Mouse (Mus musculus): ENCODE results near the gene Synj2. TPM values are rescaled to one million over a fixed set of nuclear protein-coding genes. Genes with fewer than 3 reads are reported as not detected.

The Synj2 gene
- polyA plus RNA-seq, 1 experiment, result 1.8 TPM

DNA sequence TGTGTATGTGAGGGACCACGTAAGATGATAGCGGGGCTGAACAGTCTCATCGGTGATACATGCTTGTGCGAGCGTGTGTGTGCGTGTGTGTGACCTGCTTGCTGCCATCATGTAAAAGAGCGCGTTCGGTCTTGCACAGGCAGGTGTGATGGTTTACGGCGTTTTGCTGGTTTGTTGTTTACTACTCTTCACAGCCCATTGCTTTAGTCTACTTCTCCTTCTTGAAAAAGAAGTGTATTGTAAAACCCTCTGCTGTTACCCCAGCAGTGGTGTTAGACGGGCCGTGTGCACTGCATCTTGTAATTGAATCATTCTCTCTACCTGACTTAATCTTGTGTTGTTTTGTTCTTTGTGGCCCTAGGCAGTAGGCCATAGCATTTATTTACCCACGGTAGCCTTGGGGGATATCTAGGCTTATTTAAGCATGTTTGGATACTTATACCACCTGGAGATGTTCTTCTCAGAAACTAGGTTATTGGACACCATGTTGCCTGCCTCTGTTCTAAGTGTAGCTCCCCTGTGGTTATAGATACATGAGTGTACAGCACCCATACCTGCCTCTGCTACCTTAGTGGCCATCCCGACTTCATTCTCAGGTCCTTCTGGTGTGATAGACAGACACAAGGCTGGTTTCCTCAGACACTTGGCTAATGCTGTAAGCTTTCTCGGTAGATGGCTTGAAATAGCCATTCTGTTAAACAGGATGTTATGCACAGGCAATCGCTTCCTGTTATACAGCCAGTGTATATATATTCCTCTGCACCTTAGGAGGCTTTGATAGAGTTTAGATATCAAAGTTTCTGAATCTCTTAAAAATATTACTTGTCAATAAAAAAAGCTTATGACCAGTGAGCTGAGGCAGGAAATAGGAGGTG, 43.5 kb upstream of the Synj2 start:
- Histone ChIP-seq H3K36me3 (ENCODE audit: control insufficient read depth, insufficient read depth, low read length) (no peaks in the 10 kb centered on the region), H3K4me1 (ENCODE audit: control insufficient read depth, insufficient read depth, low read length) (peaks cover 13% of the 10 kb centered on the region), H3K27ac (ENCODE audit: insufficient read depth, low read depth, low read length) (no peak overlapping the region), H3K4me3 (ENCODE audit: insufficient read depth, low read depth, low read length) (no peak overlapping the region), H3K27me3 (replicated peaks; ENCODE audit: control insufficient read depth, insufficient read depth, low read length) (no peaks in the 10 kb centered on the region)
- TF ChIP-seq POLR2A (IDR thresholded peaks at IDR 0.05; ENCODE audit: low read depth, low read length) (no peak), CTCF (conservative IDR thresholded peaks at IDR 0.05; ENCODE audit: insufficient read depth, insufficient read length, low read depth, low read length) (no peak)
- DNase-seq, result no peak
- 86% methylated on average over 17 of the region's 17 CpGs for WGBS

DNA sequence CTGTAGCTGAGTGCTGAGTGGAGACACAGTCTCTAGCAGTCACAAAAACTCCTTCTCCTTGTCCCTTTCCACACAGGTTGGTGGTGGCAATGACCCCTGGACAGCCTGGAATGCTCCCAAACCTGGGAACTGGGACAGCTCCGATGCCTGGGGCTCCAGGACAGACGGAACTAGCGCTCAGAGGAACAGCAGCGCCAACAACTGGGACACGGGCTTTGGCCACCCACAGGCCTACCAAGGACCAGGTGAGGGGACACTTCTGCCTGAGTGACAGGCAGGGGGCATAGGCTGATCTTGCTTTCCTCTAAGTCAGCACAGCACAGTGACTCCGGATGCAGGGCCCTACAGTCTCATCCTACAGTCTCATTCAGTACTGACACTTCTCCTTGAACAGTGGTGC, 41.8 kb upstream of the Synj2 start:
- 69% methylated on average over 6 of the region's 6 CpGs for WGBS
- no peak overlapping the region for H3K4me3 ChIP-seq (ENCODE audit: insufficient read depth, low read depth, low read length)
- TF ChIP-seq POLR2A (IDR thresholded peaks at IDR 0.05; ENCODE audit: low read depth, low read length) (no peak), CTCF (conservative IDR thresholded peaks at IDR 0.05; ENCODE audit: insufficient read depth, insufficient read length, low read depth, low read length) (no peak)
- no peak for DNase-seq
- no peaks in the 10 kb centered on the region for H3K27me3 ChIP-seq (replicated peaks; ENCODE audit: control insufficient read depth, insufficient read depth, low read length)
- no peak overlapping the region for H3K27ac ChIP-seq (ENCODE audit: insufficient read depth, low read depth, low read length)
- H3K4me1 ChIP-seq (ENCODE audit: control insufficient read depth, insufficient read depth, low read length), result peaks cover 9% of the 10 kb centered on the region
- no peaks in the 10 kb centered on the region for H3K36me3 ChIP-seq (ENCODE audit: control insufficient read depth, insufficient read depth, low read length)

- H3K36me3 ChIP-seq (ENCODE audit: control insufficient read depth, insufficient read depth, low read length), result 0 out of 2 replicates have a peak, but pooled peaks cover 2% of the 10 kb centered on the region
- H3K27me3 ChIP-seq (replicated peaks; ENCODE audit: control insufficient read depth, insufficient read depth, low read length), result no peaks in the 10 kb centered on the region
- no peaks in the 10 kb centered on the region for H3K4me1 ChIP-seq (ENCODE audit: control insufficient read depth, insufficient read depth, low read length)
- no peak for DNase-seq
- TF ChIP-seq CTCF (conservative IDR thresholded peaks at IDR 0.05; ENCODE audit: insufficient read depth, insufficient read length, low read depth, low read length), result no peak
- TF ChIP-seq POLR2A (IDR thresholded peaks at IDR 0.05; ENCODE audit: low read depth, low read length), result no peak
- no peak overlapping the region for H3K4me3 ChIP-seq (ENCODE audit: insufficient read depth, low read depth, low read length)
- no peak overlapping the region for H3K27ac ChIP-seq (ENCODE audit: insufficient read depth, low read depth, low read length)
- 81% methylated on average over 5 of the region's 5 CpGs for WGBS
Observed at GRCm38 (mm10) chr17:5901381-5901780, 39.7 kb upstream of the Synj2 start.

GRCm38 (mm10) chr17:5903630-5904301, 37.3 kb upstream of the Synj2 start:
- WGBS, result 70% methylated on average over 6 of the region's 6 CpGs
- Histone ChIP-seq H3K4me1 (ENCODE audit: control insufficient read depth, insufficient read depth, low read length) (no peaks in the 10 kb centered on the region), H3K36me3 (ENCODE audit: control insufficient read depth, insufficient read depth, low read length) (0 out of 2 replicates have a peak, but pooled peaks cover 2% of the 10 kb centered on the region), H3K27ac (ENCODE audit: insufficient read depth, low read depth, low read length) (no peak overlapping the region; the same call in 1 of the 2 replicates), H3K27me3 (replicated peaks; ENCODE audit: control insufficient read depth, insufficient read depth, low read length) (no peaks in the 10 kb centered on the region), H3K4me3 (ENCODE audit: insufficient read depth, low read depth, low read length) (no peak overlapping the region)
- DNase-seq, result no peak
- TF ChIP-seq CTCF (conservative IDR thresholded peaks at IDR 0.05; ENCODE audit: insufficient read depth, insufficient read length, low read depth, low read length) (no peak), POLR2A (IDR thresholded peaks at IDR 0.05; ENCODE audit: low read depth, low read length) (no peak)

DNA sequence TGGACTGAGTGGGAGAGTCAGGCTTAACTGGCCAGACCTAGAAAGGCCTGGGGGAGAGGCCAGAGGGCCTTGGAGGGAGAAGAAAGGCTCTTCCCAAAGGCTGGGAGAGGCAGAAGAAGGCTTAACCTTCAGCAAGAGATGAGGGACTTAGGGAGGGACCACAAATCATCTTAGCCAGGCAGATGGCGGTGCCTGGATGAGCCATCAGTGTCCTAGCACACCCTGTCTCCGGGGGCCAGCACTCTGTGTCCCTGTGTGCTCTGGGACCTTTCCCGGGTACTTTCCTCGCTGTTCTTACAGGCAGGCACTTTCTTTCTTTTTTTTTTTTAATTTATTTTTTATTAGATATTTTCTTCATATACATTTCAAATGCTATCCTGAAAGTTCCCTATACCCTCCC, 31.4 kb upstream of the Synj2 start:
- H3K27ac ChIP-seq (ENCODE audit: insufficient read depth, low read depth, low read length), result no peak overlapping the region
- H3K36me3 ChIP-seq (ENCODE audit: control insufficient read depth, insufficient read depth, low read length), result 0 out of 2 replicates have a peak, but pooled peaks cover 3% of the 10 kb centered on the region
- no peaks in the 10 kb centered on the region for H3K27me3 ChIP-seq (replicated peaks; ENCODE audit: control insufficient read depth, insufficient read depth, low read length)
- no peak overlapping the region for H3K4me3 ChIP-seq (ENCODE audit: insufficient read depth, low read depth, low read length)
- no peaks in the 10 kb centered on the region for H3K4me1 ChIP-seq (ENCODE audit: control insufficient read depth, insufficient read depth, low read length)
- TF ChIP-seq CTCF (conservative IDR thresholded peaks at IDR 0.05; ENCODE audit: insufficient read depth, insufficient read length, low read depth, low read length) (no peak), POLR2A (IDR thresholded peaks at IDR 0.05; ENCODE audit: low read depth, low read length) (no peak)
- no peak for DNase-seq
- 94% methylated on average over 4 of the region's 4 CpGs for WGBS

- H3K4me1 ChIP-seq (ENCODE audit: control insufficient read depth, insufficient read depth, low read length), result no peaks in the 10 kb centered on the region
- 0 out of 2 replicates have a peak, but pooled peaks cover 1% of the 10 kb centered on the region for H3K36me3 ChIP-seq (ENCODE audit: control insufficient read depth, insufficient read depth, low read length)
- DNase-seq, result no peak
- H3K27me3 ChIP-seq (replicated peaks; ENCODE audit: control insufficient read depth, insufficient read depth, low read length), result no peaks in the 10 kb centered on the region
- TF ChIP-seq CTCF (conservative IDR thresholded peaks at IDR 0.05; ENCODE audit: insufficient read depth, insufficient read length, low read depth, low read length), result no peak
- TF ChIP-seq POLR2A (IDR thresholded peaks at IDR 0.05; ENCODE audit: low read depth, low read length), result no peak
- no peak overlapping the region for H3K27ac ChIP-seq (ENCODE audit: insufficient read depth, low read depth, low read length)
- no peak overlapping the region for H3K4me3 ChIP-seq (ENCODE audit: insufficient read depth, low read depth, low read length)
- 74% methylated on average over 12 of the region's 12 CpGs for WGBS
Observed at GRCm38 (mm10) chr17:5911591-5911990, 29.5 kb upstream of the Synj2 start.

- Histone ChIP-seq H3K27ac (ENCODE audit: insufficient read depth, low read depth, low read length) (no peak overlapping the region), H3K4me3 (ENCODE audit: insufficient read depth, low read depth, low read length) (no peak overlapping the region), H3K36me3 (ENCODE audit: control insufficient read depth, insufficient read depth, low read length) (0 out of 2 replicates have a peak, but pooled peaks cover 1% of the 10 kb centered on the region), H3K27me3 (replicated peaks; ENCODE audit: control insufficient read depth, insufficient read depth, low read length) (no peaks in the 10 kb centered on the region), H3K4me1 (ENCODE audit: control insufficient read depth, insufficient read depth, low read length) (no peaks in the 10 kb centered on the region)
- no peak for DNase-seq
- WGBS, result 86% methylated on average over 4 of the region's 4 CpGs
- TF ChIP-seq POLR2A (IDR thresholded peaks at IDR 0.05; ENCODE audit: low read depth, low read length) (no peak), CTCF (conservative IDR thresholded peaks at IDR 0.05; ENCODE audit: insufficient read depth, insufficient read length, low read depth, low read length) (no peak)
Observed at GRCm38 (mm10) chr17:5912797-5913196, 28.3 kb upstream of the Synj2 start.

Measured in kidney, adult 2 months (tissue).